Mouse (Mus musculus): ENCODE data around the gene Dnase2a. TPM values are rescaled to one million over a fixed set of nuclear protein-coding genes. Genes with fewer than 3 reads are reported as not detected.

The Dnase2a gene
- 24.0 and 29.1 TPM in 2 replicates for polyA plus RNA-seq (2015; fragmentation: Nextera tagmentation; extraction: Ambion mirVana)

- peak within 1 kb of the TSS; percentile 52 for H3K4me3 ChIP-seq (ENCODE audit: low read depth, low read length)
Measured at GRCm38 (mm10) chr8:84908421-84909161, at the start of gene Dnase2a. TSS of gene Dnase2a (plus strand) at chr8:84908560.

GRCm38 (mm10) chr8:84871376-84872308 lies 36.7 kb upstream of the Dnase2a start, which contains the start of gene Syce2:
TSS of gene Syce2 (plus strand) at chr8:84872111.
- Histone ChIP-seq H3K4me2 (replicated peaks; ENCODE audit: low read depth, low read length) (peak within 1 kb of the TSS; percentile 91), H3K4me3 (ENCODE audit: low read depth, low read length) (peak within 1 kb of the TSS; percentile 45), H3K4me1 (ENCODE audit: insufficient read depth, low read depth, low read length) (peaks cover 7% of the 10 kb centered on the region; the same call in 1 of the 2 replicates), H3K27ac (ENCODE audit: low read length) (no peak within 1 kb of the TSS), H3K9ac (replicated peaks; ENCODE audit: low read depth) (no peak within 1 kb of the TSS; the same call in 1 of the 2 replicates), H3K27me3 (replicated peaks; ENCODE audit: insufficient read depth, low read length) (no peaks in the 10 kb centered on the region), H3K9me3 (ENCODE audit: low read length) (no peaks in the 10 kb centered on the region), H3K36me3 (ENCODE audit: insufficient read depth, low read length) (peaks cover 8% of the 10 kb centered on the region; the same call in 1 of the 2 replicates)
- WGBS: 12% methylated on average over 40 of the region's 46 CpGs
- TF ChIP-seq EP300 (IDR thresholded peaks at IDR 0.05): no peak
- TF ChIP-seq CTCF (IDR thresholded peaks at IDR 0.05): peak; percentile 56
- peak; percentile 80 for DNase-seq (ENCODE audit: low spot score)
- ATAC-seq: peak; percentile 90

More at GRCm38 (mm10) chr8:84908421-84909161, at the start of gene Dnase2a:
- no peaks in the 10 kb centered on the region for H3K36me3 ChIP-seq (ENCODE audit: insufficient read depth, low read length)
- ATAC-seq (peak; percentile 96), DNase-seq (ENCODE audit: low spot score) (peak; percentile 99)
- 0 out of 2 replicates have a peak within 1 kb of the TSS, but pooled peaks have one; percentile 47 for H3K27ac ChIP-seq (ENCODE audit: low read length)
- H3K4me2 ChIP-seq (replicated peaks; ENCODE audit: low read depth, low read length): peak within 1 kb of the TSS; percentile 86
- peaks cover 6% of the 10 kb centered on the region for H3K27me3 ChIP-seq (replicated peaks; ENCODE audit: insufficient read depth, low read length)
- no peaks in the 10 kb centered on the region; the same call in 1 of the 2 replicates for H3K4me1 ChIP-seq (ENCODE audit: insufficient read depth, low read depth, low read length)
- H3K9ac ChIP-seq (replicated peaks; ENCODE audit: low read depth): peak within 1 kb of the TSS; percentile 62
- TF ChIP-seq EP300 (IDR thresholded peaks at IDR 0.05) (no peak), CTCF (IDR thresholded peaks at IDR 0.05) (no peak)
- H3K9me3 ChIP-seq (ENCODE audit: low read length): no peaks in the 10 kb centered on the region
- under 1% methylated on average over 45 of the region's 45 CpGs for WGBS

- no peak overlapping the region; the same call in 1 of the 2 replicates for H3K9ac ChIP-seq (replicated peaks; ENCODE audit: low read depth)
- peak; percentile 64 for DNase-seq (ENCODE audit: low spot score)
- 2% methylated on average over 49 of the region's 54 CpGs for WGBS
- no peaks in the 10 kb centered on the region for H3K9me3 ChIP-seq (ENCODE audit: low read length)
- peak overlapping the region; percentile 45 for H3K4me3 ChIP-seq (ENCODE audit: low read depth, low read length)
- peak; percentile 60 for ATAC-seq
- no peak overlapping the region for H3K27ac ChIP-seq (ENCODE audit: low read length)
- no peak for TF ChIP-seq CTCF (IDR thresholded peaks at IDR 0.05)
- TF ChIP-seq EP300 (IDR thresholded peaks at IDR 0.05): no peak
- peaks cover 8% of the 10 kb centered on the region; the same call in 1 of the 2 replicates for H3K36me3 ChIP-seq (ENCODE audit: insufficient read depth, low read length)
- peak overlapping the region; percentile 91 for H3K4me2 ChIP-seq (replicated peaks; ENCODE audit: low read depth, low read length)
- peaks cover 7% of the 10 kb centered on the region; the same call in 1 of the 2 replicates for H3K4me1 ChIP-seq (ENCODE audit: insufficient read depth, low read depth, low read length)
- no peaks in the 10 kb centered on the region for H3K27me3 ChIP-seq (replicated peaks; ENCODE audit: insufficient read depth, low read length)
Measured at GRCm38 (mm10) chr8:84872309-84872965, 35.9 kb upstream of the Dnase2a start.

GRCm38 (mm10) chr8:84873016-84873415 lies 35.3 kb upstream of the Dnase2a start:
- Histone ChIP-seq H3K4me1 (ENCODE audit: insufficient read depth, low read depth, low read length) (peaks cover 7% of the 10 kb centered on the region; the same call in 1 of the 2 replicates), H3K4me2 (replicated peaks; ENCODE audit: low read depth, low read length) (peak overlapping the region; percentile 91), H3K4me3 (ENCODE audit: low read depth, low read length) (no peak overlapping the region), H3K9me3 (ENCODE audit: low read length) (no peaks in the 10 kb centered on the region), H3K27ac (ENCODE audit: low read length) (no peak overlapping the region), H3K36me3 (ENCODE audit: insufficient read depth, low read length) (peaks cover 4% of the 10 kb centered on the region; the same call in 1 of the 2 replicates), H3K27me3 (replicated peaks; ENCODE audit: insufficient read depth, low read length) (no peaks in the 10 kb centered on the region), H3K9ac (replicated peaks; ENCODE audit: low read depth) (no peak overlapping the region)
- 55% methylated on average over 4 of the region's 4 CpGs for WGBS
- TF ChIP-seq CTCF (IDR thresholded peaks at IDR 0.05): no peak
- no peak for TF ChIP-seq EP300 (IDR thresholded peaks at IDR 0.05)
- DNase-seq (ENCODE audit: low spot score) (no peak), ATAC-seq (no peak)

GRCm38 (mm10) chr8:84874339-84874738 lies 34.0 kb upstream of the Dnase2a start:
- H3K4me3 ChIP-seq (ENCODE audit: low read depth, low read length): no peak overlapping the region
- TF ChIP-seq CTCF (IDR thresholded peaks at IDR 0.05): no peak
- no peak for TF ChIP-seq EP300 (IDR thresholded peaks at IDR 0.05)
- no peak overlapping the region for H3K4me2 ChIP-seq (replicated peaks; ENCODE audit: low read depth, low read length)
- WGBS: 74% methylated on average over 3 of the region's 3 CpGs
- H3K9ac ChIP-seq (replicated peaks; ENCODE audit: low read depth): no peak overlapping the region
- no peak overlapping the region for H3K27ac ChIP-seq (ENCODE audit: low read length)
- no peak for DNase-seq (ENCODE audit: low spot score)
- no peaks in the 10 kb centered on the region for H3K27me3 ChIP-seq (replicated peaks; ENCODE audit: insufficient read depth, low read length)
- no peaks in the 10 kb centered on the region for H3K36me3 ChIP-seq (ENCODE audit: insufficient read depth, low read length)
- no peak for ATAC-seq
- H3K9me3 ChIP-seq (ENCODE audit: low read length): no peaks in the 10 kb centered on the region
- peaks cover 7% of the 10 kb centered on the region; the same call in 1 of the 2 replicates for H3K4me1 ChIP-seq (ENCODE audit: insufficient read depth, low read depth, low read length)

All from lung, postnatal 0 days (tissue).